Mouse (Mus musculus) ES-E14 (cell line): ENCODE measurements around the gene Nsrp1.

Experiments used
- CHD2 ChIP-seq: IDR thresholded peaks from 2 replicates; pipeline ENCODE4 v1.6.1; 2014; ENCODE audit warnings: mild to moderate bottlenecking, low read depth, low read length, inconsistent platforms
- HCFC1 ChIP-seq: IDR thresholded peaks from 2 replicates; pipeline ENCODE4 v1.6.1; 2012; ENCODE audit warnings: low read length, inconsistent platforms, borderline replicate concordance; ENCODE audit not compliant: insufficient read depth
- MAFK ChIP-seq: IDR thresholded peaks from 2 replicates; pipeline ENCODE4 v1.6.1; 2014; ENCODE audit warnings: mild to moderate bottlenecking, low read depth, low read length, inconsistent platforms; ENCODE audit not compliant: insufficient read depth
- ZC3H11A ChIP-seq: IDR thresholded peaks from 2 replicates; pipeline ENCODE4 v1.6.1; 2012; ENCODE audit warnings: low read depth, mild to moderate bottlenecking, inconsistent platforms, low read length, borderline replicate concordance
- ZNF384 ChIP-seq: IDR thresholded peaks from 2 replicates; pipeline ENCODE4 v1.6.1; 2012; ENCODE audit warnings: low read depth, low read length, inconsistent platforms

GRCm38 (mm10) chr11:77026559-77026958, 51.7 kb downstream of the Nsrp1 start:
- no peak for TF ChIP-seq MAFK
- TF ChIP-seq ZC3H11A, result no peak
- no peak for TF ChIP-seq CHD2
- TF ChIP-seq ZNF384, result no peak
- no peak for TF ChIP-seq HCFC1
